Mouse (Mus musculus) Muller cell, postnatal 12 days (primary cell): ENCODE results near the gene Ints12.

Experiments used
- DNase-seq: peaks from one replicate; pipeline ENCODE4 v3.0.0-alpha.2; 2015; ENCODE audit errors: inconsistent ontology term

Ints12 gene

DNA sequence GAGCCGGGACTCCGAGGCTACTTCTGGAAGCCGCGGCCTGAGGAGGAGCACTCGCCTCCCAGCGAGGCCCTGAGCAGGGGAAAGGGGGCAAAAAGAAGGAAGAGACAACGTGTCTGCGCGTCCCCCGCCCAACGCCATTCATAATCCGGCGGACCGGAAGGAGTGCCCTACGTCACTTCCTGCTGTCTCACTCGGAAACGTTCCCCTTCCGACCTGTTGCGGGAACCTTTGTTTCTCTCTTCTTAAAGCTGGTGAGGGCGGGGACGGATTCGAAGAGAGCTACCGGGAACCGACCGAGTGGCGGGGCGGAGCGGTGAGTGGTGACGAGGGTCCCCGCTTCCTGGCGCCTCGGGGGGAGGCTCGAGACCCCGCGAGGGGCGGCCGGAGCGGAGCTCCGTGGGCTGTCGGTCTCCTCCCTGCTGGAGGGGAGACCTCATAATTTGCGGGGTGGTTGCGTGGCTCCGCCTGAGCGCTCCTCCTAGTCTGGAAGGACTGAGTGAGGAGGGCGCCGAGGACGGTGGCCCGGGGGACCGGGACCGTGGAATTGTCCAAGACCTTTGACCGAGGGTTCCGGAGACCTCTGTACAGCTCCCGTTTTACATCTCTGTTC is at the start of gene Ints12, which contains the start of gene Gstcd:
Gene Ints12, plus strand, starts transcription at position 177 of the 610 bp plus-strand sequence.
Gene Gstcd, minus strand, starts transcription at position 370 of the 610 bp plus-strand sequence.
- DNase-seq, result peak; percentile 94

- peak; percentile 38 for DNase-seq
Observed at GRCm38 (mm10) chr3:133052068-133052467, 39.6 kb upstream of the Ints12 start.

GRCm38 (mm10) chr3:133075560-133075959 is 16.1 kb upstream of the Ints12 start:
- DNase-seq, result no peak

- no peak for DNase-seq
Observed at GRCm38 (mm10) chr3:133082736-133083135, 8.9 kb upstream of the Ints12 start.

DNA sequence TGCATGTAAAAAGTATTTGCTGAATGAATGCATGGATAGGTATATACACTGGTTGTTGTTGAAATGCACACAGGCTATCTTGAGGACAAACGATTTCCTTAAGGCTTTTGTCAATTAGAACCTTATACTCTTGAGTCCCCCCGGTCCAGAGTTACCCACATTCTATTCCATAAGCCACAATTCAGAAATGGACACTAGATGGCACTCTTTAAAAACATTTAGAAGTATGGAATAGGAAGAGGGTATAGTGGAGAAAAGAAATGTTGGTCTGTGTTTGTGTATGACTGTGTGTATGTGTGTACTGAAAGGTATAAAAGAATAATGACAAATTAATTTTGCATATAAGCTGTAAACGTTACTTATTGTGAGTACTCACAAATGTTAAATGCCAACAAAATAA is 5.8 kb upstream of the Ints12 start:
- DNase-seq, result peak; percentile 63

- peak; percentile 19 for DNase-seq
Observed at GRCm38 (mm10) chr3:133090247-133091120, 1.2 kb upstream of the Ints12 start.

- DNase-seq, result no peak
Observed at GRCm38 (mm10) chr3:133091121-133091663, 448 bp upstream of the Ints12 start.

DNA sequence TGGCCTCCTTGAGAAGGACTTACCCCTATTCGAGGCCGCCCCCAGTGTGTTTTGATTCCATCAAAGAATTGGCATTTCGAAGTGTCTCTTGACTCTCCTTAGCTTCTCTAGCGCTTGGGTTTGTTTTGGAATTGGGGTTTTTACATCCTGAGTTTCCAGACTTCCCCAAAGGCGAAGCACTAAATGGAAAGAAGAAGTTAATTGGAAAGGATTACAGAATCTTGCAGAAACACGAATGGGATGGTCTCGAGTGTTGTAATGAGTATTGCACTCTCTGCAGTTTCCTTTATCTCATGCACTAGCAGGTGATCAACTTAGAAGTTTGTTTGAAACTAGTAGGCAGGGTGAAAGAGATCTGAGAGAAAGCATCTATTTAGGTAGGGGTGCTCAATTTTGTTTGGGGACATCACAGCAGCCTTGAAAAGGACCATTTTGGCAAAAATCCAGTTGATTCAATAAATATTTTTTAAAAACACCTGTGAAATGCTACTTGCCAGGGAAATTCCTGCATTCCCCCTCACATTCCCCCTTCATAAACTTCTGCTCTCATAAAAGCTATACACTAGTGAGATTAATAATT is 724 bp downstream of the Ints12 start:
- DNase-seq, result peak; percentile 4

DNA sequence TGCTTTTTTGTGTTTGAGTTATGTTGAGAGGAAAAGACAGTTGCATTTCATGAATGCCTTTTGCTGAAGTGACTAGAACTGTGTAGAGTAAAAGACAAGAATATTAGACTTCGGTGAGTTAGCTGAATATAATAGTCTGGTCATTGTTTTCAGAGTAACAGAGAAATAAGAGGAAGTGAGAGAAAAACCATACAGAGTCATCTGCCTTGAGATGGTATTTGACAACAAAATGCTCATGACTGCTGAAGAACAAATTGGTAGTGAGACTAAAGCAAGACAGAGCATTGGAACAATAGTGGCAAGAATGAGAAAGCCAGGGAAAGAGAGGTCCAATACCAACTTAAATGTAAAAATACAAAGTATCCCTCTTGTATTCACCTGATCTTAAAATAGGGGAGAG is 1.3 kb downstream of the Ints12 start:
- no peak for DNase-seq

- no peak for DNase-seq
Observed at GRCm38 (mm10) chr3:133094305-133094704, 2.7 kb downstream of the Ints12 start.

DNA sequence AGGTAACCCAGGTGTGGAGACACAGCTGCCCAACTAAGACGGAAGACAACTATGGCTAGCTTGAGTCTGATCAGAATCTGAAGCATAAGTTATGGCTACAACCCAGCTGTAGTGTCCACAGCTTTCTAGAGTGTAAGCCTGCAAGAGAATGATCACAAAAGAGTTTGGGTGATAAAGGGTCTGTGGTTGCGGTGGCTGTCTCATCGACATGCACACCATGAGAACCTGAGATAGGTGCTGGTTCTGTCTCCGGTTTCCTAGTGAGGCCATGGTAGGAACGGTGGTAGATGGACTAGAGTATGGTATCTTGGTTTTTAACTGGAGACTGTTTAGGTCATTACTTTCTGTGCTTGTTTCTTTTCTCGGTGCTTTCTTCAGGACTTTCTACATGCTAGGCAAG is 6.3 kb downstream of the Ints12 start:
- no peak for DNase-seq

DNA sequence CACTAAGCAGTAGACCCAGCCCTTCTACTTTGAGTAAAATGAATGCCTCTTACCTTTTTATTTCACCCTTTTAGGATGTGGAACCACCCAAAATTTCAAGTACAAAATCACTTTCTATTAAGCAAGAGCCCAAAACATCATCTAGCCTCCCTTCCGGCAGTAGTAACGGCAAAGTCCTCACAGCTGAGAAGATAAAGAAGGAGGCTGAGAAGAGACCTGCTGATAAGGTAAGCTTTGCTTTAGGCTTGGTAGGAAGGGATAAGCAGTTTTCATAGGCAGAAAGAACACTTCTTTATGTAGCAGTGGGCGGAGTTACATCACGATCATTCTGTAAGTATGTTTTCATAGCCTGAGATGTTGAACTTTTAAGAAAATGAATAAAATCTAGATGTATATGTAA is 6.7 kb downstream of the Ints12 start:
- no peak for DNase-seq

DNA sequence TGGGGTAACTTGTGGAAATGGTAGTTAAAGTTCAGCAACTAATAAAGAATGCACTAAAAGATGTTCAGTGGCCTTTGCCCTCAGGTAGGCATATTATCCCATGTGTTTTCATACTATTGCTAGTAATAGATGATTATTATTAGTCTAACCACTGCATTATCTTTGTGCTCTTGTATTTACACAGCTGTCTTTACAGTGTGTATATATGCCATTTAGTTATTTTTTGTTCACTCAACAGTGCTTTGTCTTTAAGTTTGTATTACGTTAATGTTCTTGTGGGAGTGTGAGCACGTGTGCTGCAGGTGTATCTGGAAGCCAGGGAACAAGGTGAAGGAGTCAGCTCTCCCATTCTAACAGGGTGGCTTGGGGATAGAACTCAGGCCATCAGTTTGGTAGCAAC is 7.3 kb downstream of the Ints12 start:
- no peak for DNase-seq

- no peak for DNase-seq
Observed at GRCm38 (mm10) chr3:133103768-133104167, 12.1 kb downstream of the Ints12 start.

DNA sequence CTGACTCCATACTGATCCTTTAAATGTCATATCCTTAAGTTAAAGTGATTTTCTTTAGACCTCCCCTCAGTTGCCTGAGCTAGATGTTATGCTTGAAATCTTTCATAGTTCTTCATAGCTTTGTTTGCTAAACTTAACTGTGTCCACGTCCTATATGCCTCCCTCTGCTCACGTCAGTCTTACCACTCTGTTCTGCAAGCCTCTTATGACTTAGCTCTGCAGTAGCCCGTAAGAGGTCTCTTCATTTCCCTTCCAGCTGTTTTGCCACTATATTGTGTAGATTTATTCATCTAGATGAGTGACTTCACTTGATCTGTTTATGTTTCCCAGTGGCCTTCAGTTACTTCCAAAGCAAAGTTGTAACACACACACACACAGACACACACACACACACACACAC is 12.8 kb downstream of the Ints12 start:
- no peak for DNase-seq

- no peak for DNase-seq
Observed at GRCm38 (mm10) chr3:133108731-133109130, 17.1 kb downstream of the Ints12 start.

GRCm38 (mm10) chr3:133109844-133110243 is 18.2 kb downstream of the Ints12 start:
- DNase-seq, result no peak

- DNase-seq, result peak; percentile 34
Observed at GRCm38 (mm10) chr3:133111741-133112140, 20.1 kb downstream of the Ints12 start.

GRCm38 (mm10) chr3:133113281-133113680 is 21.6 kb downstream of the Ints12 start:
- DNase-seq, result no peak

DNA sequence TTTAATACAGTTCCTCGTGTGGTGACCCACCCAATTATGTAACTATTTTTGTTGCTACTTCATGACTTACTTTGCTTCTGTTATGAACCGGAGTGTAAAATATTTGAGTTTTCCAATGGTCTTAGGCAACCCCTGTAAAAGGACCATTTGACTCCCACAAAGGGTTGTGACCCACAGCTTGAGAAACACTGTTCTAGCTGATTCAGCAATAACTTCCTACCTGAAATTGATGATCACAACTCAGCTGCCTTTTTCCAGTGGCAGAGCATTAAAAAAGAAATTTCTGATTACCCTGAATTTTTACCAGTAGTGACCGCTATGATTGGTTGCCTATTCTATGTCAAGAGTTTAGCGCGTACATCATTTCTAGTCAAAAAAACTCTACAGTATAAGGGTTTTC is 39.7 kb downstream of the Ints12 start:
- DNase-seq, result no peak

- DNase-seq, result no peak
Observed at GRCm38 (mm10) chr3:133132611-133133010, 41.0 kb downstream of the Ints12 start.

DNA sequence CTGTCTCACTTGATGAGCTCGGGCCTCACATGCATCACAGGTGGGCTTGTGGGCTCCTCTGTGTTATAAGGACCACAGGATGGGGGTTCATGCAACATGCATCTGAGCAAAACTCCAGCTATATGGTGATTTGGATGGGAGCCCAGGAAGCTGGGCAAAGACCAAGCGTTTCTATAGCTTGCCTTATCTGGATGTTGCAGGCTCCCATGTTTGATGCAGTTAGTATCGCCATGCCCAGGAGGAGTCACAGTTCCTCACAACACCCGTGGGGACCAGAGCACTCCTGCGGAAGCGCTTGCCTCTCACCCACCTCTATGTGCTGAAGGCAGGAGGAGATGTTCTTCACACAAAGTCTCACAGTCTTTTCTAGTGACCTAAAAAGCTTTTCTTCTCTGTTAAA is 50.2 kb downstream of the Ints12 start:
- DNase-seq, result no peak
